Mouse (Mus musculus) E14TG2a.4 (cell line): ENCODE results near the gene Wnt6.

Experiments used
- CTCF ChIP-seq: conservative IDR thresholded peaks from 2 replicates; pipeline ENCODE4 v1.5.1; 2014; ENCODE audit warnings: low read length
- NANOG ChIP-seq: IDR thresholded peaks from 2 replicates; pipeline ENCODE4 v1.6.1; 2014; ENCODE audit warnings: borderline replicate concordance, low read length, mixed read lengths
- POU5F1 ChIP-seq: IDR thresholded peaks from 2 replicates; pipeline ENCODE4 v1.6.1; 2014; ENCODE audit warnings: low read length, borderline replicate concordance

- TF ChIP-seq CTCF (no peak), NANOG (no peak), POU5F1 (no peak)
Observed at GRCm38 (mm10) chr1:74833255-74833654, 61.6 kb downstream of the Wnt6 start.
